Mouse (Mus musculus) forebrain, embryonic 10.5 days (tissue): ENCODE measurements around the gene Myo1d. TPM values are rescaled to one million over a fixed set of nuclear protein-coding genes. Genes with fewer than 3 reads are reported as not detected.

Source experiments
- DNase-seq: peaks from one replicate; pipeline ENCODE4 v3.0.0-alpha.2; 2017; ENCODE audit warnings: low spot score; ENCODE audit errors: extremely low spot score
- H3K27ac ChIP-seq: fragments of 300-500 bp; sonication (generic); 2 replicates; pipeline ENCODE4 v1.5.1; 2016; ENCODE audit warnings: mild to moderate bottlenecking
- H3K27me3 ChIP-seq: fragments of 300-500 bp; sonication (generic); 2 replicates; pipeline ENCODE4 v1.6.1; 2016; ENCODE audit warnings: mild to moderate bottlenecking; ENCODE audit not compliant: poor library complexity, severe bottlenecking
- H3K36me3 ChIP-seq: fragments of 300-500 bp; sonication (generic); replicated peaks from 2 replicates; pipeline ENCODE4 v1.6.1; 2016; ENCODE audit warnings: mild to moderate bottlenecking, moderate library complexity
- H3K4me1 ChIP-seq: fragments of 300-500 bp; sonication (generic); 2 replicates; pipeline ENCODE4 v1.6.1; 2016
- H3K4me3 ChIP-seq: fragments of 300-500 bp; sonication (generic); 2 replicates; pipeline ENCODE4 v1.5.1; 2016; ENCODE audit warnings: mild to moderate bottlenecking, moderate library complexity
- H3K9me3 ChIP-seq: fragments of 300-500 bp; sonication (generic); 2 replicates; pipeline ENCODE4 v1.6.1; 2016; ENCODE audit warnings: mild to moderate bottlenecking, moderate library complexity
- WGBS: fragments of 180-500 bp; shearing (Covaris S2); methylation state at CpG from one replicate; pipeline ENCODE4 v1.1.7; 2016; 5-methylcytosine and 5-hydroxymethylcytosine counted together
- polyA plus RNA-seq: library from polyadenylated mRNA; unstranded; fragments of >200 nt; fragmentation: Nextera tagmentation; extraction: Ambion mirVana; gene quantifications from 2 replicates; pipeline ENCODE4 v1.2.1, GENCODE M21; 2016

Myo1d gene
- polyA plus RNA-seq, 1 experiment from 2014 or later, result 2.0 TPM

GRCm38 (mm10) chr11:80512313-80513056 is 267.3 kb downstream of the Myo1d start:
- Histone ChIP-seq H3K27ac (no peak overlapping the region), H3K4me1 (peaks cover 35% of the 10 kb centered on the region), H3K27me3 (peaks cover 11% of the 10 kb centered on the region; the same call in 1 of the 2 replicates), H3K36me3 (no peaks in the 10 kb centered on the region), H3K9me3 (no peaks in the 10 kb centered on the region), H3K4me3 (no peak overlapping the region)
- WGBS, result 76% methylated on average over 19 of the region's 19 CpGs
- DNase-seq, result no peak

DNA sequence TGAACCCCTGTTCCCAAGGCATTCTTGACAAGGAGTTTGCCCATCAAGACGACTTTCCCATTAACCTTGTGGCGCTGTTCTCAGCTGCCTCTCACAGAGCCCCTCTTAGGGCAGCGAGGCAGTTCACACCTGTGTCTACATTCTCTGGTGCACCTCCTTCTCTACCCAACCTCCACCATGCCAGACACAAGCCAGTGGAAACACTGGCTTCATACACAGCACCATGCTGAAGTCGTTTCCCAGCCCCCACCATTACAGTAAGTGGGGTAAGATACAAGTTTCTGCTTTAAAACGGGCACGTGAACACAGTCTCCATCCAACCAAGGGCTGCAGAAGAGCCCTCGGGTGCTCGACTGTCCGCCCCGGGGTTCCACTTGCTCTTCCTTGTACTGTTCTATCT is 269.7 kb downstream of the Myo1d start:
- H3K27ac ChIP-seq, result no peak overlapping the region
- peaks cover 30% of the 10 kb centered on the region for H3K4me1 ChIP-seq

GRCm38 (mm10) chr11:80509176-80509506 is 270.7 kb downstream of the Myo1d start:
- peaks cover 36% of the 10 kb centered on the region for H3K4me1 ChIP-seq
- peak overlapping the region; percentile 76; the same call in 1 of the 2 replicates for H3K27ac ChIP-seq
- H3K36me3 ChIP-seq, result no peaks in the 10 kb centered on the region
- no peaks in the 10 kb centered on the region for H3K9me3 ChIP-seq
- no peak overlapping the region for H3K4me3 ChIP-seq
- H3K27me3 ChIP-seq, result peaks cover 11% of the 10 kb centered on the region
- 76% methylated on average over 5 of the region's 5 CpGs for WGBS
- no peak for DNase-seq

More for the DNA sequence above, 269.7 kb downstream of the Myo1d start:
- no peak for DNase-seq
- no peaks in the 10 kb centered on the region for H3K36me3 ChIP-seq
- H3K27me3 ChIP-seq, result peaks cover 11% of the 10 kb centered on the region
- H3K4me3 ChIP-seq, result no peak overlapping the region
- H3K9me3 ChIP-seq, result no peaks in the 10 kb centered on the region
- 88% methylated on average over 10 of the region's 10 CpGs for WGBS

- DNase-seq, result no peak
- 57% methylated on average over 19 of the region's 19 CpGs for WGBS
Measured at GRCm38 (mm10) chr11:80508361-80509175, 271.3 kb downstream of the Myo1d start.

DNA sequence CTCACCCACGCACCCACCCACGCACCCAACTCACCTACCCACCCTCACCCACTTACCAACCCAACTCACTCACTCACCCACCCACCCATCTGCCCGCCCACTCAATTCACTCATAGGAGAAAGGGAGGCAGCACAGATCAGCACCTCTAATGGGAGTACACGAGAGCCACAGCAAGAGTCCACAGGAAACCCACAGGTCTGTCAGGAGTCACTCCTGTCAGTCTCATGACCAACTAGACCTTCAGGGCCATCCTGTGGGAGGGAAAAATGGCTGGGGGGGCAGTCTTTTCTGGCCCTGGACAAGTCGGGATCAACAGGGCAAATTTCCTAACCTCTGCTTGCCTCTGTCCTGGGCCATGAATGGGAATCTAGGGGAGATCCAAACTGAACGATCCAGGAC is 272.0 kb downstream of the Myo1d start:
- Histone ChIP-seq H3K4me1 (peaks cover 49% of the 10 kb centered on the region), H3K36me3 (no peaks in the 10 kb centered on the region), H3K4me3 (no peak overlapping the region), H3K27ac (peak overlapping the region; percentile 40; the same call in 1 of the 2 replicates), H3K9me3 (no peaks in the 10 kb centered on the region), H3K27me3 (peaks cover 11% of the 10 kb centered on the region)
- no peak for DNase-seq
- 92% methylated on average over 6 of the region's 6 CpGs for WGBS

More at GRCm38 (mm10) chr11:80508361-80509175, 271.3 kb downstream of the Myo1d start:
- Histone ChIP-seq H3K27me3 (peaks cover 11% of the 10 kb centered on the region), H3K4me3 (no peak overlapping the region), H3K4me1 (peaks cover 42% of the 10 kb centered on the region), H3K9me3 (no peaks in the 10 kb centered on the region), H3K27ac (peak overlapping the region; percentile 76), H3K36me3 (no peaks in the 10 kb centered on the region)

- Histone ChIP-seq H3K27ac (no peak overlapping the region), H3K27me3 (peaks cover 11% of the 10 kb centered on the region), H3K36me3 (no peaks in the 10 kb centered on the region), H3K4me1 (peaks cover 42% of the 10 kb centered on the region), H3K9me3 (no peaks in the 10 kb centered on the region), H3K4me3 (no peak overlapping the region)
- DNase-seq, result no peak
Measured at GRCm38 (mm10) chr11:80506483-80506882, 273.3 kb downstream of the Myo1d start.

DNA sequence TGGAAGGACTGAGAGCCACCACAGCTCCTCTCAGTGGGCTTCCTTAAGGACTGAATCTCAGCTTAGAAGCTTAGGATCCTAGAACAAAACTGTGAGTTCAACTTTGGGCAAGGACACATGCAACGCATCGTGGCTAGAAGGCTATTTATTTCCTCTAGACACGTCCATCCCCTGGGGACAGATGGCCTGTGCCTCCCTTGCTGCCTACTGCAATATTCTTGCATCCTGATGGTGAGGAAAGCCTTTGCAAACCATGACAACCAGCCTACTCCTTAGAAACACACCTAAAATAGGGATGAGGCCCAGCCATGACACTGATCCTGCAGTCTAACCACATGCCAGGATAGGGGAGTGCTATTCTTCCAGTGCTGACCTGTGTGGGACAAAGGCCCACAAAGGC is 274.2 kb downstream of the Myo1d start:
- Histone ChIP-seq H3K27me3 (peaks cover 11% of the 10 kb centered on the region), H3K36me3 (no peaks in the 10 kb centered on the region), H3K27ac (peak overlapping the region; percentile 88), H3K4me3 (no peak overlapping the region), H3K9me3 (no peaks in the 10 kb centered on the region), H3K4me1 (peaks cover 42% of the 10 kb centered on the region)
- WGBS, result 91% methylated on average over 3 of the region's 3 CpGs
- DNase-seq, result no peak

GRCm38 (mm10) chr11:80504519-80505385 is 275.1 kb downstream of the Myo1d start:
- Histone ChIP-seq H3K4me1 (peaks cover 49% of the 10 kb centered on the region), H3K27ac (peak overlapping the region; percentile 88), H3K27me3 (peaks cover 11% of the 10 kb centered on the region), H3K4me3 (peak overlapping the region; percentile 36; the same call in 1 of the 2 replicates), H3K36me3 (no peaks in the 10 kb centered on the region), H3K9me3 (no peaks in the 10 kb centered on the region)
- DNase-seq, result no peak
- WGBS, result 48% methylated on average over 6 of the region's 6 CpGs

GRCm38 (mm10) chr11:80503726-80504452 is 275.9 kb downstream of the Myo1d start:
- H3K4me3 ChIP-seq, result peak overlapping the region; percentile 36
- peaks cover 52% of the 10 kb centered on the region for H3K4me1 ChIP-seq

GRCm38 (mm10) chr11:80503281-80503680 is 276.5 kb downstream of the Myo1d start:
- peaks cover 53% of the 10 kb centered on the region for H3K4me1 ChIP-seq
- WGBS, result 81% methylated on average over 6 of the region's 6 CpGs

More at GRCm38 (mm10) chr11:80503726-80504452, 275.9 kb downstream of the Myo1d start:
- WGBS, result 16% methylated on average over 13 of the region's 13 CpGs
- Histone ChIP-seq H3K36me3 (no peaks in the 10 kb centered on the region), H3K27me3 (peaks cover 11% of the 10 kb centered on the region), H3K27ac (peak overlapping the region; percentile 88), H3K9me3 (no peaks in the 10 kb centered on the region)
- DNase-seq, result peak; percentile 84

GRCm38 (mm10) chr11:80499550-80499952 is 280.3 kb downstream of the Myo1d start:
- H3K9me3 ChIP-seq, result no peaks in the 10 kb centered on the region
- DNase-seq, result no peak
- no peaks in the 10 kb centered on the region for H3K27me3 ChIP-seq
- H3K4me1 ChIP-seq, result peaks cover 41% of the 10 kb centered on the region
- no peak overlapping the region for H3K4me3 ChIP-seq
- 87% methylated on average over 4 of the region's 4 CpGs for WGBS
- no peaks in the 10 kb centered on the region for H3K36me3 ChIP-seq
- peak overlapping the region; percentile 8; the same call in 1 of the 2 replicates for H3K27ac ChIP-seq

More at GRCm38 (mm10) chr11:80503281-80503680, 276.5 kb downstream of the Myo1d start:
- Histone ChIP-seq H3K36me3 (no peaks in the 10 kb centered on the region), H3K4me3 (peak overlapping the region; percentile 36; the same call in 1 of the 2 replicates), H3K9me3 (no peaks in the 10 kb centered on the region), H3K27ac (peak overlapping the region; percentile 88), H3K27me3 (peaks cover 11% of the 10 kb centered on the region)
- DNase-seq, result no peak
